Mouse (Mus musculus) heart, embryonic 10.5 days (tissue): ENCODE measurements around the gene Fndc8. TPM values are rescaled to one million over a fixed set of nuclear protein-coding genes. Genes with fewer than 3 reads are reported as not detected.

Experiments
- DNase-seq: peaks from one replicate; pipeline ENCODE4 v3.0.0-alpha.2; 2017; ENCODE audit warnings: low spot score
- H3K27ac ChIP-seq: fragments of 300-500 bp; sonication (generic); 2 replicates; pipeline ENCODE4 v1.5.1; 2016; ENCODE audit warnings: mild to moderate bottlenecking
- H3K27me3 ChIP-seq: fragments of 300-500 bp; sonication (generic); 2 replicates; pipeline ENCODE4 v1.6.1; 2016; ENCODE audit warnings: mild to moderate bottlenecking; ENCODE audit not compliant: poor library complexity, insufficient read depth, severe bottlenecking
- H3K36me3 ChIP-seq: fragments of 300-500 bp; sonication (generic); 2 replicates; pipeline ENCODE4 v1.6.1; 2016; ENCODE audit warnings: mild to moderate bottlenecking, moderate library complexity
- H3K4me1 ChIP-seq: fragments of 300-500 bp; sonication (generic); 2 replicates; pipeline ENCODE4 v1.6.1; 2016; ENCODE audit warnings: mild to moderate bottlenecking
- H3K4me3 ChIP-seq: fragments of 300-500 bp; sonication (generic); 2 replicates; pipeline ENCODE4 v1.5.1; 2016; ENCODE audit warnings: mild to moderate bottlenecking, moderate library complexity
- H3K9me3 ChIP-seq: fragments of 300-500 bp; sonication (generic); 2 replicates; pipeline ENCODE4 v1.6.1; 2016; ENCODE audit warnings: mild to moderate bottlenecking, moderate library complexity
- WGBS: fragments of 180-500 bp; shearing (Covaris S2); methylation state at CpG from one replicate; pipeline ENCODE4 v1.1.7; 2016; 5-methylcytosine and 5-hydroxymethylcytosine counted together
- polyA plus RNA-seq: library from polyadenylated mRNA; unstranded; fragments of >200 nt; fragmentation: Nextera tagmentation; extraction: Ambion mirVana; gene quantifications from 2 replicates; pipeline ENCODE4 v1.2.1, GENCODE M21; 2016

Fndc8 gene
- polyA plus RNA-seq: 0.06 and 0.11 TPM in 2 replicates

GRCm38 (mm10) chr11:82891936-82892335, at the start of gene Fndc8:
TSS of gene Fndc8 (plus strand) at chr11:82892124.
- no peaks in the 10 kb centered on the region for H3K9me3 ChIP-seq
- no peak within 1 kb of the TSS for H3K27ac ChIP-seq
- 50% methylated on average over 7 of the region's 7 CpGs for WGBS
- DNase-seq: no peak
- H3K4me1 ChIP-seq: peaks cover 19% of the 10 kb centered on the region
- no peak within 1 kb of the TSS for H3K4me3 ChIP-seq
- no peaks in the 10 kb centered on the region for H3K36me3 ChIP-seq
- peaks cover 17% of the 10 kb centered on the region; the same call in 1 of the 2 replicates for H3K27me3 ChIP-seq

- no peaks in the 10 kb centered on the region for H3K36me3 ChIP-seq
- H3K27me3 ChIP-seq: no peaks in the 10 kb centered on the region
- no peaks in the 10 kb centered on the region for H3K9me3 ChIP-seq
- WGBS: 67% methylated on average over 11 of the region's 11 CpGs
- H3K27ac ChIP-seq: peak overlapping the region; percentile 86; the same call in 1 of the 2 replicates
- peak overlapping the region; percentile 49 for H3K4me3 ChIP-seq
- no peak for DNase-seq
- peaks cover 27% of the 10 kb centered on the region for H3K4me1 ChIP-seq
Observed at GRCm38 (mm10) chr11:82844771-82845414, 47.0 kb upstream of the Fndc8 start.

- 20% methylated on average over 16 of the region's 16 CpGs for WGBS
- DNase-seq: peak; percentile 94
- Histone ChIP-seq H3K27me3 (no peaks in the 10 kb centered on the region), H3K4me3 (peak overlapping the region; percentile 49), H3K36me3 (no peaks in the 10 kb centered on the region), H3K4me1 (peaks cover 23% of the 10 kb centered on the region), H3K9me3 (no peaks in the 10 kb centered on the region), H3K27ac (peak overlapping the region; percentile 86)
Observed at GRCm38 (mm10) chr11:82845415-82846078, 46.4 kb upstream of the Fndc8 start.

DNA sequence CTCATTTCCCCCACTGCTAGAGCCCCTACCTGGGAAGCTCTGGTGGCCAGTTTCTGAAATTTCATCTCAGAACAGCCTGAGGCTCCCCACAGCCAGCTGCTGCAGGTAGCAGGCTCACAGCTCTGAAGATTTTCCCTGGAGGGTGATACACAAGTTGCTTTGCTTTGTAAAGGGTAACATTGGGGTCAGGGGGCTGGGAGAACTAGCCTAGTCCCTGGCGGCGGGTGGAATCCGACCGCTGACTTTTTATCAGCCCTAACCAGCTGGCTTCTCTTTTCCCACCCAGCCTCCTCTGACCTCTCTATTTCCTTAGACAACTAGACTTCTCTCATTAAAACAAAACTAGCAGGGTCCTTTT, 45.9 kb upstream of the Fndc8 start:
- DNase-seq: peak; percentile 88
- H3K36me3 ChIP-seq: no peaks in the 10 kb centered on the region
- H3K9me3 ChIP-seq: no peaks in the 10 kb centered on the region
- no peaks in the 10 kb centered on the region for H3K27me3 ChIP-seq
- peaks cover 18% of the 10 kb centered on the region for H3K4me1 ChIP-seq
- WGBS: 4% methylated on average over 4 of the region's 4 CpGs
- H3K27ac ChIP-seq: peak overlapping the region; percentile 86
- peak overlapping the region; percentile 49 for H3K4me3 ChIP-seq

- H3K27ac ChIP-seq: peak overlapping the region; percentile 56
- no peaks in the 10 kb centered on the region for H3K9me3 ChIP-seq
- no peak overlapping the region for H3K4me3 ChIP-seq
- peaks cover 23% of the 10 kb centered on the region for H3K4me1 ChIP-seq
- H3K36me3 ChIP-seq: no peaks in the 10 kb centered on the region
- 72% methylated on average over 3 of the region's 3 CpGs for WGBS
- H3K27me3 ChIP-seq: no peaks in the 10 kb centered on the region
- DNase-seq: no peak
Observed at GRCm38 (mm10) chr11:82846938-82847337, 45.0 kb upstream of the Fndc8 start.

GRCm38 (mm10) chr11:82847571-82848000, 44.3 kb upstream of the Fndc8 start:
- Histone ChIP-seq H3K27ac (peak overlapping the region; percentile 56; the same call in 1 of the 2 replicates), H3K27me3 (no peaks in the 10 kb centered on the region), H3K4me3 (no peak overlapping the region), H3K4me1 (peaks cover 23% of the 10 kb centered on the region), H3K9me3 (no peaks in the 10 kb centered on the region), H3K36me3 (no peaks in the 10 kb centered on the region)
- DNase-seq: peak; percentile 81
- WGBS: 35% methylated on average over 6 of the region's 6 CpGs

GRCm38 (mm10) chr11:82850259-82850658, 41.7 kb upstream of the Fndc8 start:
- 72% methylated on average over 5 of the region's 5 CpGs for WGBS
- peaks cover 16% of the 10 kb centered on the region for H3K4me1 ChIP-seq
- H3K36me3 ChIP-seq: no peaks in the 10 kb centered on the region
- no peaks in the 10 kb centered on the region for H3K9me3 ChIP-seq
- H3K27ac ChIP-seq: no peak overlapping the region
- no peaks in the 10 kb centered on the region for H3K27me3 ChIP-seq
- no peak overlapping the region for H3K4me3 ChIP-seq
- DNase-seq: no peak

DNA sequence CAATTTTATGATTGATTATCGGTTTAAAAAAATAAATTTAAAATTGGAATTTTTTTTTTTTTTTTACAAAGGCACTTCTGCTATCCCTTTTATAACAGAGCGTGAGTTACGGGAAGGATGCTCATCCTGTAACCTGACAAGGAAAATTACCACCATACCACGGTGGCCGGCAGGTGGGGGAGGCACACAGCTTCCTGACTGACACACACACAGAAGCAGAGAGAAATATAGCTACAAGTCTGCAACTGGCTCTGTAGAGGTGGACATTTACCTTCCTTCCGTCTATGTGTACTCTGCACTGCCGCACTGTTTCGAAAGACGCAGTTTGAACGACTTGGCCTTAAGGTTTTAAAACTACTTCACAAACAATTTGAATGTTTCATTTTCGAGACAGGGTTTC, 39.8 kb upstream of the Fndc8 start:
- WGBS: 85% methylated on average over 11 of the region's 11 CpGs
- Histone ChIP-seq H3K4me3 (no peak overlapping the region), H3K9me3 (no peaks in the 10 kb centered on the region), H3K27ac (no peak overlapping the region), H3K27me3 (no peaks in the 10 kb centered on the region), H3K4me1 (0 out of 2 replicates have a peak, but pooled peaks cover 5% of the 10 kb centered on the region), H3K36me3 (no peaks in the 10 kb centered on the region)
- no peak for DNase-seq

- H3K27ac ChIP-seq: no peak overlapping the region
- no peak for DNase-seq
- 0 out of 2 replicates have a peak, but pooled peaks cover 5% of the 10 kb centered on the region for H3K4me1 ChIP-seq
- no peaks in the 10 kb centered on the region for H3K27me3 ChIP-seq
- 76% methylated on average over 10 of the region's 10 CpGs for WGBS
- H3K9me3 ChIP-seq: no peaks in the 10 kb centered on the region
- no peaks in the 10 kb centered on the region for H3K36me3 ChIP-seq
- H3K4me3 ChIP-seq: no peak overlapping the region
Observed at GRCm38 (mm10) chr11:82852540-82852939, 39.4 kb upstream of the Fndc8 start.

GRCm38 (mm10) chr11:82852958-82853357, 39.0 kb upstream of the Fndc8 start:
- Histone ChIP-seq H3K36me3 (no peaks in the 10 kb centered on the region), H3K9me3 (no peaks in the 10 kb centered on the region), H3K27me3 (no peaks in the 10 kb centered on the region), H3K27ac (no peak overlapping the region), H3K4me3 (no peak overlapping the region), H3K4me1 (0 out of 2 replicates have a peak, but pooled peaks cover 5% of the 10 kb centered on the region)
- DNase-seq: no peak
- WGBS: 94% methylated on average over 7 of the region's 7 CpGs

GRCm38 (mm10) chr11:82854111-82854510, 37.8 kb upstream of the Fndc8 start:
- H3K4me3 ChIP-seq: no peak overlapping the region
- no peaks in the 10 kb centered on the region for H3K36me3 ChIP-seq
- H3K27me3 ChIP-seq: no peaks in the 10 kb centered on the region
- WGBS: 84% methylated on average over 6 of the region's 6 CpGs
- H3K9me3 ChIP-seq: no peaks in the 10 kb centered on the region
- H3K4me1 ChIP-seq: 0 out of 2 replicates have a peak, but pooled peaks cover 5% of the 10 kb centered on the region
- DNase-seq: no peak
- H3K27ac ChIP-seq: no peak overlapping the region

- H3K27me3 ChIP-seq: no peaks in the 10 kb centered on the region
- H3K27ac ChIP-seq: no peak overlapping the region
- H3K36me3 ChIP-seq: no peaks in the 10 kb centered on the region
- no peak overlapping the region for H3K4me3 ChIP-seq
- DNase-seq: no peak
- 0 out of 2 replicates have a peak, but pooled peaks cover 5% of the 10 kb centered on the region for H3K4me1 ChIP-seq
- H3K9me3 ChIP-seq: no peaks in the 10 kb centered on the region
- WGBS: 81% methylated on average over 9 of the region's 9 CpGs
Observed at GRCm38 (mm10) chr11:82855327-82855973, 36.5 kb upstream of the Fndc8 start.

DNA sequence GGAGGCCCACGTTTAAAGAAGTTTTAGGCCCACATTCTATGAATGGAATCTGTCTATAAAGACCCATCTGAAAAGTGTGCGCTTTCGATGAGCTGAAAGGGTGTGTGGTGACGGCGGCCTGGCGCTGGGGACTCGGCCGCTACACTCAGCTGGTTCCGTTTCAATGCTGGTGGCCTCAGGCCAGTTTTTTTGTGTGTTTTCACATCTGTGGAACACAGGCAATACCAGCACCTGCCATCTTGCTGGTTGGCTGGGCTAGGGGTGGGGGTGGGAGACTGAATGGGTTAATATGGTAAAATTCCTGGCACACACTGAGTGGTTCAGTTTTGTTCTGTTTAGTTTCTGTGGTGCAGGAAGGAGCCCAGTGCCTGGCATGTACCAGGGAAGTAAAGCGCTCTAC, 35.9 kb upstream of the Fndc8 start:
- Histone ChIP-seq H3K27me3 (no peaks in the 10 kb centered on the region), H3K9me3 (no peaks in the 10 kb centered on the region), H3K4me1 (0 out of 2 replicates have a peak, but pooled peaks cover 5% of the 10 kb centered on the region), H3K36me3 (no peaks in the 10 kb centered on the region), H3K4me3 (no peak overlapping the region), H3K27ac (no peak overlapping the region)
- WGBS: 91% methylated on average over 10 of the region's 10 CpGs
- DNase-seq: no peak
